Mouse (Mus musculus) hindbrain, embryonic 13.5 days (tissue): ENCODE results near the gene Cfd. TPM values are rescaled to one million over a fixed set of nuclear protein-coding genes. Genes with fewer than 3 reads are reported as not detected.

Source experiments
- ATAC-seq: fragments of 200-750 bp; cut with Nextera tagmentation; 2 replicates; pipeline ENCODE4 v1.8.0; 2017; ENCODE audit warnings: moderate TSS enrichment; ENCODE audit not compliant: low FRiP score
- H3K27ac ChIP-seq: fragments of 300-500 bp; sonication (generic); 2 replicates; pipeline ENCODE4 v1.5.1; 2015; ENCODE audit warnings: inconsistent platforms, mild to moderate bottlenecking, moderate library complexity
- H3K27me3 ChIP-seq: fragments of 300-500 bp; sonication (generic); 2 replicates; pipeline ENCODE4 v1.6.1; 2015; ENCODE audit warnings: mild to moderate bottlenecking, inconsistent platforms
- H3K36me3 ChIP-seq: fragments of 300-500 bp; sonication (generic); 2 replicates; pipeline ENCODE4 v1.6.1; 2015; ENCODE audit warnings: mild to moderate bottlenecking, inconsistent platforms
- H3K4me1 ChIP-seq: fragments of 300-500 bp; sonication (generic); replicated peaks from 2 replicates; pipeline ENCODE4 v1.6.1; 2015; ENCODE audit warnings: inconsistent platforms
- H3K4me2 ChIP-seq: fragments of 300-500 bp; sonication (generic); 2 replicates; pipeline ENCODE4 v1.6.1; 2015; ENCODE audit warnings: inconsistent platforms, mild to moderate bottlenecking, moderate library complexity
- H3K4me3 ChIP-seq: fragments of 300-500 bp; sonication (generic); 2 replicates; pipeline ENCODE4 v1.5.1; 2015; ENCODE audit warnings: mild to moderate bottlenecking, inconsistent platforms
- H3K9ac ChIP-seq: fragments of 300-500 bp; sonication (generic); 2 replicates; pipeline ENCODE4 v1.6.1; 2015; ENCODE audit warnings: mild to moderate bottlenecking, inconsistent platforms
- H3K9me3 ChIP-seq: fragments of 300-500 bp; sonication (generic); 2 replicates; pipeline ENCODE4 v1.6.1; 2016; ENCODE audit warnings: inconsistent platforms
- WGBS: fragments of 180-500 bp; shearing (Covaris S2); methylation state at CpG from one replicate; pipeline ENCODE4 v1.1.7; 2015; 5-methylcytosine and 5-hydroxymethylcytosine counted together
- polyA plus RNA-seq: library from polyadenylated mRNA; unstranded; fragments of >200 nt; fragmentation: Nextera tagmentation; extraction: Ambion mirVana; gene quantifications from 2 replicates; pipeline ENCODE4 v1.2.1, GENCODE M21; 2015

Gene Cfd
- polyA plus RNA-seq: not detected in 2 replicates

DNA sequence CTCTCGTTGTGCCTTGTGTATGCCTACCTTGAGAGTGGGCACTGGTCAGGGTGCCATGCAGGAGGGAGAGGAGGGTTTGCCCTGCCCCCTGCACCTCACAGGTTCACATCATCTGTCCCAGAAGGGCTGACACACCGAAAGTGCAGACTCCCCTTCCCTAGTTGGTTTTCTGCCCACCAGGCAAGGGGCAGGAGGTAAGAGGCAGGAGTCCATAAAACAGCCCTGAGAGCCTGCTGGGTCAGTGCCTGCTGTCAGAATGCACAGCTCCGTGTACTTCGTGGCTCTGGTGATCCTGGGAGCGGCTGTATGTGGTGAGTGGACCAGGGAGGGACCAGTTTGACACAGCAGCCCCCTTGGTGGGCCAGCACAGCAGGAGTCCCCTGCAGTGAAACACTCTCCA is at the start of gene Cfd:
Gene Cfd (plus strand): TSS at position 184 of the 400 bp plus-strand sequence.
- no peak within 1 kb of the TSS for H3K4me2 ChIP-seq
- peaks cover 18% of the 10 kb centered on the region for H3K27me3 ChIP-seq
- no peak within 1 kb of the TSS for H3K9ac ChIP-seq
- H3K36me3 ChIP-seq: peaks cover 19% of the 10 kb centered on the region
- H3K27ac ChIP-seq: no peak within 1 kb of the TSS
- H3K4me1 ChIP-seq: no peaks in the 10 kb centered on the region
- no peak within 1 kb of the TSS for H3K4me3 ChIP-seq
- 42% methylated on average over 5 of the region's 5 CpGs for WGBS
- H3K9me3 ChIP-seq: no peaks in the 10 kb centered on the region
- no peak for ATAC-seq

DNA sequence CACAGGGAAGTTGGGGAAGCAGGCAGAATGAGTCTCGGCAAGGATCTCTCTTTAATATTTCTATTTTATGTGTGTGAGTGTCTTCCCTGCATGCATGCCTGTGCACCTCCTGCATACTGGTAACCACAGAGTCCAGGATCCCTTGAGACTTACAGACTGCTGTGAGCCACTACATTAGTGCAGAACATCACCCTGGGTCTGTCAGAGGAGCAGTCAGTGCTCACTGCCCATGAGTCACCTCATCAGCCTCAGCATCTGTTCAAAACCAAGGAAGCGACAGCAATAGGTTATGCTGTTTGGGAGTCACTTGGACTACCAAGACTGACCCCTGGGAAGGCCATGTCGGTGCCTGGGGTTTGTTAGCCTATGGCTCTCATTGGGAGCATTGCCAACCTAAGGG is 48.3 kb upstream of the Cfd start:
- no peak overlapping the region for H3K27ac ChIP-seq

DNA sequence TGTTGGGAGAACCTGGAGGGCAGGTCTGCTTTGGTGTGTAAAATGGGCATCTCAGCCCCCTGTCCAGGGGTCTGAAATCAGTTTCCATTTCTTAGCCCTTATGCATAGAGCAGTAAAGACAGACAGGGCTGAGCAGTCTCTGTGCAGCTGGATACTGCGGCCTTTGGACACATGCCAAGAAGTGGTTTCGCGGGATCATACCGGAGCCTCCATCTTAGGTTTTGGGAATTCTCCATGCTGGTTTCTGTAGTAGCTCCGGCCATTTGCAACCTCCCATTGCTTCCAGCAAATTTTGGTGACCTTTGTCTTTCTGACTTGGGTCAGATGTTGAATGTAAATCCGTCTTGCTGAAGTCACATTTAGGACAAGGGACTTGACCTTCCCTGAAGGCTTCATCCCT is 47.2 kb upstream of the Cfd start:
- no peak for ATAC-seq

More for the DNA sequence above, 48.3 kb upstream of the Cfd start:
- H3K9me3 ChIP-seq: no peaks in the 10 kb centered on the region
- H3K4me1 ChIP-seq: peaks cover 29% of the 10 kb centered on the region
- no peaks in the 10 kb centered on the region for H3K27me3 ChIP-seq
- no peak overlapping the region for H3K9ac ChIP-seq
- ATAC-seq: no peak
- WGBS: 76% methylated on average over 3 of the region's 3 CpGs
- H3K36me3 ChIP-seq: no peaks in the 10 kb centered on the region
- no peak overlapping the region for H3K4me2 ChIP-seq
- no peak overlapping the region for H3K4me3 ChIP-seq

DNA sequence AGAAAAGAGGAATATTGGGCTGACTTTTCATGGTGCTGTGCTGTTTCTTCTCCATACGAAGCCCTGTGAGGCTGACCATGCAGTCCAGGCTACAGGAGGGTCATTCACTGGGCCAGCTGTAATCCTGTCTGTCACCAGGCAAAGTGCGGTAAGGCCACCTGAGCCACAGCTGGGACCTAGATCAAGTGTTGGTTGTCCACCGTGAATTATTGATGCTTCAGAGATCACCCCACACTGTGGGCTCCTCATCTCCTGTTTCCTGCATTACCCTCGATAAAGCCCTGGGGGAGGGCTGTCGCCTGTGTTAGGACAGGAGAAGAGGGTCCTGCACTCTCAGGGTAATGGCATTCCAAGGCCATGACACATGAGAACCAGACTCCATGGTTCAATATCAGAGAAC is 44.1 kb upstream of the Cfd start:
- Histone ChIP-seq H3K9me3 (no peaks in the 10 kb centered on the region), H3K4me1 (peaks cover 29% of the 10 kb centered on the region), H3K4me3 (no peak overlapping the region), H3K9ac (no peak overlapping the region), H3K4me2 (no peak overlapping the region), H3K27ac (no peak overlapping the region), H3K36me3 (no peaks in the 10 kb centered on the region), H3K27me3 (no peaks in the 10 kb centered on the region)
- ATAC-seq: no peak
- 60% methylated on average over 5 of the region's 5 CpGs for WGBS

More for the DNA sequence above, 47.2 kb upstream of the Cfd start:
- Histone ChIP-seq H3K4me1 (peaks cover 34% of the 10 kb centered on the region), H3K27me3 (no peaks in the 10 kb centered on the region), H3K9ac (no peak overlapping the region), H3K4me2 (no peak overlapping the region), H3K4me3 (no peak overlapping the region), H3K27ac (no peak overlapping the region), H3K9me3 (no peaks in the 10 kb centered on the region), H3K36me3 (no peaks in the 10 kb centered on the region)
- 52% methylated on average over 6 of the region's 6 CpGs for WGBS

DNA sequence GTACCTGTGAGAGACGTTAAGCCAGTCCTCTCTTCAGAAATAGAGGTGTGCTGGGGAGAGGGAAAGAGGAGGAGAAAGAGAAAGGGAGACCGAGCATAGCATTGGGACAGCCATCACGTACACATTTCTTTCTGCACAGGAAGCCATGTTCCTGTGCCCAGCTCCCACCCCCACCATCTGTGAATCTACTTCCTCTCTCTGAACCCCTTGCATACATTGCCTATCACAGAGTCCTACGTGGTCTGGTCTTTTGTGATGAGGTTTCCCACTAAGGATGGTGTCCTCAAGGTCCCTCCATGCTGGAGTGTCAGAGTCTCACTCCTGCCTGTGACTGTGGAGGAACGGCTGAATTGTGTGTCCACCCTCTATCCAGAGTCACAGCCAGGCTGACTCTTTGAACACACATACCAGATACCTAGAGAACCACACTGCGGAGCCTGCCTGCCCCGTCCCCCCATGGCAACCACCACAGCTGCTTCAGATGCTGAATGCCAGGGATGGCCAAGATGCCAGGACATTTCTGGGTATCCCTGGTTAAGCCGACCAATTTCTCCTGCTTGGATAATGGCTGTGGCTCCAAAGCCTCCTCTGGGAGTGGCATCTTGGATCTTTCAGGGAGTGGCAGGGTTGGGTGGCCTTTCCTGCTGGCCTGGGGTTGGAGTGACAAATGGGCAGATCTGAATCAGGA is 40.6 kb upstream of the Cfd start:
- Histone ChIP-seq H3K4me2 (no peak overlapping the region), H3K4me3 (no peak overlapping the region), H3K27me3 (no peaks in the 10 kb centered on the region), H3K27ac (no peak overlapping the region), H3K9ac (no peak overlapping the region), H3K36me3 (no peaks in the 10 kb centered on the region), H3K9me3 (no peaks in the 10 kb centered on the region), H3K4me1 (peaks cover 32% of the 10 kb centered on the region)
- 89% methylated on average over 8 of the region's 8 CpGs for WGBS
- ATAC-seq: no peak

DNA sequence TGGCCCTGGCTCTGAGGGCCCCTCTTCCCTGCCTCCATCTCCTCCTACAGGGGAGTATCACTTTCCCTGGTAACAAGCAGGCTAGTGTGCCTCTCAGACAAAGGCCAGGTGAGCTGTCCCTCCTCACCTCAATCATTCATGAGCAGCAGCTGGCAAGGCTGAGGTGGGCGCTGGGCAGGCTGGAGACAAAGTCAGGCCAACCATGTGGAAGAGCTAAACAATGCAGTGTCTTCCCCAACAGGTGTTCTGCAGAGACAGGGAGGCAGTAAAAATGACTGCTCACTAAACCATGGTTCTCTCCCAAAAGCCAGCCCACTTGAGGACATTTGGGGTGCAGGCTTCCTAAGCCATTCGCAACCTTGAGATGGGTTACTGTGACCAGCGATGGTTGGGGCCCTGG is 39.0 kb upstream of the Cfd start:
- WGBS: 78% methylated on average over 3 of the region's 3 CpGs
- Histone ChIP-seq H3K9ac (peak overlapping the region; percentile 82), H3K27ac (peak overlapping the region; percentile 100), H3K4me2 (peak overlapping the region; percentile 69), H3K4me1 (peaks cover 47% of the 10 kb centered on the region), H3K27me3 (no peaks in the 10 kb centered on the region), H3K9me3 (no peaks in the 10 kb centered on the region), H3K4me3 (no peak overlapping the region), H3K36me3 (peaks cover 4% of the 10 kb centered on the region; the same call in 1 of the 2 replicates)
- ATAC-seq: no peak

DNA sequence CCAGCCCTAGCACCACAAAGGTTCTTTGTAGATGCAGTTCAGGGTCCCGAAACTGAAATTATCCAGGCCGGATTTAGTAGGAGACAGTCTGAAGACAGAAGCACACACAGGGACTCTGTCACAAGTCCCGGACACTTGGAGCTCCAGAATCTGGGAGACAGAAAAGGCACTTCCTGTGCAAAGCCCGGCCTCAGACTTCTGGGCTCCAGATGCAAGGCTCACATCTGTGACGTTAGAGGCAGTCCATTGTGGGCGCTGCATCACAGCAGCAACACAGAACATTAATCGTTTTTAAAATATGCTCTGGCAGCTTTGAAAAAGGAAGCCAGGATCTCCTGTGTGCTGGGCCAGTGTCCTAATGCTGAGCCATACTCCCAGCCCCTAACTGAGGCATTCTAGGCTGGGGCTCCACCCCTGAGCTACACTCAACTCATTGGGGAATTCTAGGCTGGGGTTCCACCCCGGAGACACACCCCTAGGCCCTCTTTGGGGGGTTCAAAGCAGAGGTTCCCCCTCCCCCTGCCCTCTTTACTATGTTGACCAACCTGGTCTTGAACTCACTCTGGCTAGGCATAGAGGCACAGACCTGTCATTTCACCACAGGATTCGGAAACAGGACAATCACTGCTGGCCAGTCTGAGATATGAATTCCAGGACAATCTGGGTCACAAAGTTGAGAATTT is 38.4 kb upstream of the Cfd start:
- peaks cover 52% of the 10 kb centered on the region for H3K4me1 ChIP-seq
- H3K36me3 ChIP-seq: peaks cover 9% of the 10 kb centered on the region
- no peak for ATAC-seq
- WGBS: 61% methylated on average over 9 of the region's 9 CpGs
- peak overlapping the region; percentile 100 for H3K27ac ChIP-seq
- H3K9ac ChIP-seq: peak overlapping the region; percentile 82
- peak overlapping the region; percentile 69 for H3K4me2 ChIP-seq
- no peaks in the 10 kb centered on the region for H3K9me3 ChIP-seq
- H3K27me3 ChIP-seq: no peaks in the 10 kb centered on the region
- H3K4me3 ChIP-seq: peak overlapping the region; percentile 100

DNA sequence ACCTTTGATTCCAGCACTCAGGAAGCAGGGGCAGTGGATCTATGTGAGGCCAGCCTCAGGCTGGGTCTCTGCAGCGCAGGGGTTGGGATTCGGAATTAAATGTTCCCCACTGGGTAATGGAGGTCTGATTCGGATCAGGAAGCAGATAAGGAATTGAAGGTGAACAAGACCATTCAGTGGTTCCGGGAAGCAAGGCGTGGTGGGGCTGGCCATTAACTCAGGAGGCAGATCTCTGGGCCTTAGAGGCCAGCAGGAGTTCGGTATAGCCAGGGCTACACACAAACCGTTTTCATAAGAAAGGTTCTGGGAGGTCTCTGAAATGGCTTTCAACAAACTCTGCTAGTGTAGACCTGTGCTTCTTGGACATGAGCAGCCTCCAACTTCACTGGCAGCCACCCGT is 37.8 kb upstream of the Cfd start:
- Histone ChIP-seq H3K9ac (peak overlapping the region; percentile 82), H3K9me3 (no peaks in the 10 kb centered on the region), H3K4me2 (peak overlapping the region; percentile 69), H3K4me1 (peaks cover 57% of the 10 kb centered on the region), H3K27ac (peak overlapping the region; percentile 100), H3K36me3 (peaks cover 14% of the 10 kb centered on the region), H3K4me3 (peak overlapping the region; percentile 100), H3K27me3 (no peaks in the 10 kb centered on the region)
- 21% methylated on average over 8 of the region's 8 CpGs for WGBS
- no peak for ATAC-seq

DNA sequence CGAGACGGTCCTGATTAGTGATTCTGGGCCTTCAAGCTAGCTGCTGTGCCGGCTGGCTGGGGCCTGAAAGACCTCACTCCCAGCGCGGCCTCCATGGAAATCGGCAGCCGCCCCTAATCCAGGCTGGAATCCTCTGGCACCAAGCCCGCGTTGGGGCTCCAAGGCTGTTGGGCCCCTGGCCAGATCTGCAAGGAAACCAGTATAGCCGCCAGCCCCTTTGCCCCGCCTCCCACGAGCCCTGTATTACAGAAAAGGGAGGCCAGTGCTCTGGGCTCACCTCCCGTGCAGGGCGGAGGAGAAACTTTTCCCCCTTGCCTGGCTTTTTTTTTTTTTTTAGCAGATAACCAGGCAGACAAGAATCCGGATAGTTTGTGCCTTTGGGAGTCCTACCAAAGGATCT is 37.3 kb upstream of the Cfd start:
- Histone ChIP-seq H3K36me3 (peaks cover 17% of the 10 kb centered on the region), H3K9me3 (no peaks in the 10 kb centered on the region), H3K4me3 (peak overlapping the region; percentile 100), H3K27ac (peak overlapping the region; percentile 100), H3K4me2 (peak overlapping the region; percentile 69), H3K4me1 (peaks cover 58% of the 10 kb centered on the region), H3K27me3 (no peaks in the 10 kb centered on the region), H3K9ac (peak overlapping the region; percentile 82)
- ATAC-seq: 0 out of 2 replicates have a peak, but pooled peaks have one; percentile 5
- 2% methylated on average over 15 of the region's 15 CpGs for WGBS

DNA sequence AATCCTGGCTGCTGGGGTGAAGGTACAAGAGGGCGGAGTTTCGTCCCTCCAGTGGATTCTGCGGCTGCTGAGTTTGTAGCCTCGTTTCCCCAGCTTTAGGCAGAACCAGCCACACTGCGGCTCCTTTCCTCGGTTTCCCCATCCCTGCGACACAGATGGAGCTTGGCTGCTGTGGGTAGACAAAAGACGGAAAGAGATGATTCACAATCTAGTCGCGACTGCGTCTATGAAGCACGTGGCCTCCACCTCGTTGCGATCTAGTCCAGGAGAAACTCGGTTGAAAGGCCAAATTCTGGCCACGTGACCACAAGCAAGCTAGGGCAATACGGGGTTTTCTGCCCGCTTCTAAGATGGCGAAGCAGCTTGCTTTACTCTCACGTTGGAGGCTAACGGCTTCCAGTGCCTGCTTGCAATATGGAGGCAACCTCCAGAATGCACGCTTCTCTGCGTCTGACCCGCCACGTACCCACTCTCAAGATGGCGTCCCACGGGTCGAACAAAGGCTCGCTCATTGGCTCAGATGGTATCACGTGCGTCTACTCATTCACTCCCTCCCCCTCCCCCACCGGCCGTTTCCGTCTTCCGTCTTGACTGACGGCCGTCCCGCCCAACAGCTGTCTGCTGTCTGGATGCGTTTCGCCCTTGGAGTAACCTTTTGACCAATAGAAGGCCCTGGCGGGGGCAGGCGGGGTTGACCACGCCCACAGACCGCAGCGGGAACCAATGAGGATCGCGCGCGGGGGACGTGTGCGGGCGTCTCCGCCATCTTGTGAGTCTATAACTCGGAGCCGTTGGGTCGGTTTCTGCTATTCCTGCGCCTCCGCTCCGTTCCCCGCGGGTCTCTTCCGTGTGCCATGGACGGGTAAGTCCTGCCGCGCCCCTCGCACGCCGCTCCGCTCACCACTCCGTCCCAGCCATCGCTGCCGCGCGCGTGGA is 36.5 kb upstream of the Cfd start, which contains the start of gene Ptbp1:
Gene Ptbp1 (plus strand): TSS at position 568 of the 936 bp plus-strand sequence.
- Histone ChIP-seq H3K9me3 (no peaks in the 10 kb centered on the region), H3K27me3 (no peaks in the 10 kb centered on the region), H3K9ac (peak within 1 kb of the TSS; percentile 99), H3K4me1 (peaks cover 66% of the 10 kb centered on the region), H3K27ac (peak within 1 kb of the TSS; percentile 100), H3K4me3 (peak within 1 kb of the TSS; percentile 100), H3K36me3 (peaks cover 23% of the 10 kb centered on the region), H3K4me2 (peak within 1 kb of the TSS; percentile 95)
- ATAC-seq: peak; percentile 94
- WGBS: under 1% methylated on average over 75 of the region's 75 CpGs

DNA sequence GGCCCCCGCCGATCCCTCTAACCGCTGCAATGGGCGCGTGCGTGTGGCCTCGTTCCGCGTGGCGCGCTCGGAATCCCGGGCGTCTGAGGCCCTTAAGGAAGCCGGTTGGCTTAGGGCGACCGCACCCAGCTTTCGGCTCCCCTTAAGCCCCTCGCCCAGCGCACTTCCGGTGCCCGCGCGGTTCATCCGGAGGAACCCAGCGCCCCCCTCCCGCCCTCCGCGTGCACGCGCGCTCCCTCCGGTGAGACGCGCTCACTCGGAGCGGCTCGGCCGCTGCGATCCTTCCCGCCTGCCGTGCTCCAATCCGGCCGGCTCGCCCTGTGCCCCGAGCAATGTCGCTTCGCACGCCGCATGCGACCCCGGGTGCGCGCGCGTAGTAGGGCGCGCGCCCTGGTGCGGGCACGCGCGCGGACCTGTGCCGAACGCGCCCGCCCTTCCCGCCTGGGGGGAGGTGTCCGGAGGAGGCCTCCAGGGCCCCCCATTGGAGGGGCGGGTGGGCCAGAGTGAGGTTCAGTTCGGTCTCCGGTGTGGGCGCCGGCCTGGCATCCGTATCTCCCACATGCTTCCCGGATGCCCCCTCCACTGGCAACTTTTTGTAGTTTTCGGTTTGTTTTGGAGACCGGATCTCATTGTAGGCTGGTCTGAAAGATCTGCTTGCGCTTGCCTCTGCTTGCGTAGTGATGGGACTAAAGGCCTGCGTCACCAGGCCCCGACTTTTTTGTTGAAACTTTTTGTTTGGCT is 35.7 kb upstream of the Cfd start:
- H3K36me3 ChIP-seq: peaks cover 31% of the 10 kb centered on the region
- H3K27me3 ChIP-seq: no peaks in the 10 kb centered on the region
- peaks cover 74% of the 10 kb centered on the region for H3K4me1 ChIP-seq
- peak overlapping the region; percentile 100 for H3K4me3 ChIP-seq
- peak overlapping the region; percentile 100 for H3K27ac ChIP-seq
- WGBS: under 1% methylated on average over 73 of the region's 83 CpGs
- peak; percentile 25 for ATAC-seq
- no peaks in the 10 kb centered on the region for H3K9me3 ChIP-seq
- peak overlapping the region; percentile 95 for H3K4me2 ChIP-seq
- H3K9ac ChIP-seq: peak overlapping the region; percentile 99
